Mouse (Mus musculus): ENCODE results near the gene Morn4. TPM values are rescaled to one million over a fixed set of nuclear protein-coding genes. Genes with fewer than 3 reads are reported as not detected.
A peak's percentile ranks its signal among the peaks of the same experiment; 100 is the strongest.

The Morn4 gene
- polyA plus RNA-seq, 1 experiment, result not detected

- Histone ChIP-seq H3K4me3 (ENCODE audit: insufficient read depth, low read depth, low read length) (0 out of 2 replicates have a peak overlapping the region, but pooled peaks have one; percentile 2), H3K27ac (ENCODE audit: insufficient read depth, low read depth, low read length) (peak overlapping the region; percentile 36), H3K4me1 (ENCODE audit: control insufficient read depth, insufficient read depth, low read length) (peaks cover 26% of the 10 kb centered on the region)
- WGBS, result 76% methylated on average over 6 of the region's 6 CpGs
- no peak for TF ChIP-seq POLR2A (IDR thresholded peaks at IDR 0.05; ENCODE audit: insufficient read depth, low read depth, low read length)
- TF ChIP-seq CTCF (IDR thresholded peaks at IDR 0.05; ENCODE audit: insufficient read depth, low read depth, low read length), result no peak
These were observed 40.1 kb upstream of the Morn4 start for GRCm38 (mm10) chr19:42126219-42126605.

GRCm38 (mm10) chr19:42125501-42126218 lies 39.5 kb upstream of the Morn4 start:
- Histone ChIP-seq H3K4me3 (ENCODE audit: insufficient read depth, low read depth, low read length) (no peak overlapping the region), H3K27ac (ENCODE audit: insufficient read depth, low read depth, low read length) (peak overlapping the region; percentile 43), H3K4me1 (ENCODE audit: control insufficient read depth, insufficient read depth, low read length) (peaks cover 22% of the 10 kb centered on the region)
- 40% methylated on average over 11 of the region's 11 CpGs for WGBS
- TF ChIP-seq CTCF (IDR thresholded peaks at IDR 0.05; ENCODE audit: insufficient read depth, low read depth, low read length) (no peak), POLR2A (IDR thresholded peaks at IDR 0.05; ENCODE audit: insufficient read depth, low read depth, low read length) (no peak)

GRCm38 (mm10) chr19:42124684-42125083 lies 38.5 kb upstream of the Morn4 start:
- Histone ChIP-seq H3K27ac (ENCODE audit: insufficient read depth, low read depth, low read length) (no peak overlapping the region), H3K4me1 (ENCODE audit: control insufficient read depth, insufficient read depth, low read length) (peaks cover 16% of the 10 kb centered on the region), H3K4me3 (ENCODE audit: insufficient read depth, low read depth, low read length) (no peak overlapping the region)
- 81% methylated on average over 13 of the region's 13 CpGs for WGBS
- TF ChIP-seq CTCF (IDR thresholded peaks at IDR 0.05; ENCODE audit: insufficient read depth, low read depth, low read length) (no peak), POLR2A (IDR thresholded peaks at IDR 0.05; ENCODE audit: insufficient read depth, low read depth, low read length) (no peak)

- WGBS, result 78% methylated on average over 8 of the region's 8 CpGs
- no peak overlapping the region for H3K27ac ChIP-seq (ENCODE audit: insufficient read depth, low read depth, low read length)
- no peak overlapping the region for H3K4me3 ChIP-seq (ENCODE audit: insufficient read depth, low read depth, low read length)
- peaks cover 4% of the 10 kb centered on the region for H3K4me1 ChIP-seq (ENCODE audit: control insufficient read depth, insufficient read depth, low read length)
- TF ChIP-seq CTCF (IDR thresholded peaks at IDR 0.05; ENCODE audit: insufficient read depth, low read depth, low read length) (no peak), POLR2A (IDR thresholded peaks at IDR 0.05; ENCODE audit: insufficient read depth, low read depth, low read length) (no peak)
These were observed 34.3 kb upstream of the Morn4 start for GRCm38 (mm10) chr19:42120451-42120850.

- Histone ChIP-seq H3K4me3 (ENCODE audit: insufficient read depth, low read depth, low read length) (no peak overlapping the region), H3K4me1 (ENCODE audit: control insufficient read depth, insufficient read depth, low read length) (no peaks in the 10 kb centered on the region), H3K27ac (ENCODE audit: insufficient read depth, low read depth, low read length) (no peak overlapping the region)
- 67% methylated on average over 5 of the region's 5 CpGs for WGBS
- no peak for TF ChIP-seq POLR2A (IDR thresholded peaks at IDR 0.05; ENCODE audit: insufficient read depth, low read depth, low read length)
- no peak for TF ChIP-seq CTCF (IDR thresholded peaks at IDR 0.05; ENCODE audit: insufficient read depth, low read depth, low read length)
These were observed 32.4 kb upstream of the Morn4 start for GRCm38 (mm10) chr19:42118596-42118995.

GRCm38 (mm10) chr19:42118142-42118541 lies 32.0 kb upstream of the Morn4 start:
- H3K4me1 ChIP-seq (ENCODE audit: control insufficient read depth, insufficient read depth, low read length), result no peaks in the 10 kb centered on the region
- H3K4me3 ChIP-seq (ENCODE audit: insufficient read depth, low read depth, low read length), result no peak overlapping the region
- 96% methylated on average over 9 of the region's 9 CpGs for WGBS
- H3K27ac ChIP-seq (ENCODE audit: insufficient read depth, low read depth, low read length), result no peak overlapping the region
- TF ChIP-seq POLR2A (IDR thresholded peaks at IDR 0.05; ENCODE audit: insufficient read depth, low read depth, low read length) (no peak), CTCF (IDR thresholded peaks at IDR 0.05; ENCODE audit: insufficient read depth, low read depth, low read length) (no peak)

- WGBS, result 94% methylated on average over 4 of the region's 4 CpGs
- Histone ChIP-seq H3K4me1 (ENCODE audit: control insufficient read depth, insufficient read depth, low read length) (no peaks in the 10 kb centered on the region), H3K27ac (ENCODE audit: insufficient read depth, low read depth, low read length) (no peak overlapping the region), H3K4me3 (ENCODE audit: insufficient read depth, low read depth, low read length) (no peak overlapping the region)
- TF ChIP-seq CTCF (IDR thresholded peaks at IDR 0.05; ENCODE audit: insufficient read depth, low read depth, low read length), result no peak
- TF ChIP-seq POLR2A (IDR thresholded peaks at IDR 0.05; ENCODE audit: insufficient read depth, low read depth, low read length), result no peak
These were observed 29.7 kb upstream of the Morn4 start for GRCm38 (mm10) chr19:42115783-42116335.

- TF ChIP-seq CTCF (IDR thresholded peaks at IDR 0.05; ENCODE audit: insufficient read depth, low read depth, low read length), result no peak
- no peak for TF ChIP-seq POLR2A (IDR thresholded peaks at IDR 0.05; ENCODE audit: insufficient read depth, low read depth, low read length)
- WGBS, result 95% methylated on average over 9 of the region's 9 CpGs
- H3K4me1 ChIP-seq (ENCODE audit: control insufficient read depth, insufficient read depth, low read length), result no peaks in the 10 kb centered on the region
- H3K27ac ChIP-seq (ENCODE audit: insufficient read depth, low read depth, low read length), result no peak overlapping the region
- no peak overlapping the region for H3K4me3 ChIP-seq (ENCODE audit: insufficient read depth, low read depth, low read length)
These were observed 18.5 kb upstream of the Morn4 start for GRCm38 (mm10) chr19:42104681-42105080.

- TF ChIP-seq CTCF (IDR thresholded peaks at IDR 0.05; ENCODE audit: insufficient read depth, low read depth, low read length) (no peak), POLR2A (IDR thresholded peaks at IDR 0.05; ENCODE audit: insufficient read depth, low read depth, low read length) (no peak)
- Histone ChIP-seq H3K4me1 (ENCODE audit: control insufficient read depth, insufficient read depth, low read length) (no peaks in the 10 kb centered on the region), H3K4me3 (ENCODE audit: insufficient read depth, low read depth, low read length) (no peak overlapping the region), H3K27ac (ENCODE audit: insufficient read depth, low read depth, low read length) (no peak overlapping the region)
- WGBS, result 73% methylated on average over 3 of the region's 3 CpGs
These were observed 13.2 kb upstream of the Morn4 start for GRCm38 (mm10) chr19:42099406-42099805.

Data from olfactory bulb, adult 2 months (tissue).